Mouse (Mus musculus) spleen, adult 2 months (tissue): ENCODE data around the gene Fhit.

ENCODE experiments used
- CTCF ChIP-seq: fragments of 200-500 bp; IDR thresholded peaks from 2 replicates; pipeline ENCODE4 v1.5.1; 2011; ENCODE audit warnings: mild to moderate bottlenecking, inconsistent platforms; ENCODE audit not compliant: insufficient read depth, insufficient read length, insufficient replicate concordance; ENCODE audit errors: extremely low read depth
- POLR2A ChIP-seq: fragments of 200-500 bp; IDR thresholded peaks from 2 replicates; pipeline ENCODE4 v1.6.1; 2011; ENCODE audit warnings: low read depth, low read length, inconsistent platforms

- TF ChIP-seq POLR2A (no peak), CTCF (no peak)
Observed at GRCm38 (mm10) chr14:11085596-11085995, 76.2 kb downstream of the Fhit start.
